Comparison of ENCODE assay signal across 1 mouse cellular context in the genomic region with DNA sequence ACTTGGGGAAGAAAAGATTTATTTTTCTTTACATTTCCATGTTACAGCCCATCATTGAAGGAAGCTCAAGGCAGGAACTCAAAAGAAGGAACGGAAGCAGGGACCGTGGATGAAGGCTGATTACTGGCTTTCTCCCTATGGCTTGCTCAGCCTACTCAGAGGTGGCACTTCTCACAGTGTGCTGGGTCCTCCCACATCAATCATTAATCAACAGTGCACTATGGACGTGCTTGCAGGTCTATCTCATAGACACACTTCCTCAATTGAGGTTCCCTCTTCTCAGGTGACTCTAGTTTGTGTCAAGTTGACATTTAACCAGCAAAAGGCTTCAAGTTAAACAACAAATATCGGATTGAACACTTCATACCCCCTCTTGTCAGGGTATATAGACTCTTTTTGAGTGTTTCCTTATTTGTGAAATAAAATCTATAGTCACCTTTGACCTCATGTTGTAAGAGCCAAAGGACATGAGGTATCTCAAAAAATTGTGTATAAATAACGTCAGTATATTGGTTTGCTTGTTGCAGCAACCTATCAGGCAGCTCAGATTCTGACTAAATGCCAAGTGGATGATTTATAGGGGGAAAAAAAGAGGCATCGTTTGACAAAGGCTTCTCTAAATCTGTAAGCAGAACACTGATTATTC.
TF ChIP-seq lines count a peak whose summit lies in the region.

No protein-coding gene starts in this region.

TF ChIP-seq in MEL, 35 proteins besides CTCF, POLR2A, EP300 and RAD21 (continued from another document):
- TF ChIP-seq MYB (IDR thresholded peaks at IDR 0.05; ENCODE audit: low read depth, low read length) (no peak), ZMIZ1 (IDR thresholded peaks at IDR 0.05; ENCODE audit: low read depth, low read length) (no peak), TBP (IDR thresholded peaks at IDR 0.05; ENCODE audit: low read depth, low read length) (no peak), ZC3H11A (IDR thresholded peaks at IDR 0.05; ENCODE audit: low read depth, low read length) (no peak), SIN3A (IDR thresholded peaks at IDR 0.05; ENCODE audit: low read length) (no peak)
